ENCODE assay signal across 7 mouse cellular contexts in the genomic region with DNA sequence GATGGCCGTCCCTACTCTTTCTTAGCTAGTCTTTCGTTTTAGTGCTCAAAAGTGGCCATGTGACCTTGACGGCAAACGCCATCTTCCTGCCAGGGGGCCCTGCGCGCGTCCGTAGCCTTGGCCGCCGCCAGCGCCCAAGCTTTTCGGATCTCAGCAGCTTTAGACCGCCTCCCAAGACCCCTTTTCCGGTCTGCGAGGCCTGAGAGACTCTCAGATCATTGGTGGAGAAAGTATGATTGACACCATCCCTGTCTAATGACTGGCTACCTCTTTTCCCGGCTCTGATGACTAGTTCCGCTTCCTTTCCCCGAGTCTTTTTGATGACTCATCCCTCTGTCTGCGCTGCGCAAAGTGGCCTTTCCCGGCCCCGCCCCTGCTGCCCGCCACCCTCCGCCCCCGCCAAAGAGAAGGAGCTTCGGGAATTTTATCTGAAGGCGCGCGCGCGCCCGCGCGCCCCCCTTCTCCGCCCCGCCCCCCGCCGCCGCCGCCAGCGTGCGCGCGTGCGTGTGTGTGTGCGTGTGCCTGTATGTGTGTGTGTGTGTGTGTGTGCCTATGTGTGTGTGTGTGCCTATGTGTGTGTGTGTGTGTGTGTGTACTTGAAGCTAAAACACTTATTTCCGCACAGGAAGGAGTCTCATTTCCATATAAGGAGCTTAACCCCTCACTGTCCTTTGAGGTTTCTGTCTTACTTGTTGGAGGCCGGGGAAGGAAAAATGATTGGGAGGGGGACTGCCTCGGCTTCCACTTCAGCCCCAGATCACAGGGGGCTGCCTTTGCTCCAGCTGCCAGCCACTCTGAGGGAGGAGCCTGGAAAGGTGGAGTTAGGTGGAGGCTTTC. TPM values are rescaled to one million over a fixed set of nuclear protein-coding genes. Genes with fewer than 3 reads are reported as not detected.
DNase-seq lines count a peak whose midpoint lies in the region; ATAC-seq lines count a peak whose summit lies in the region.

No protein-coding gene starts in this region.

- WGBS in intestine, embryonic 16.5 days: 17% methylated on average over 40 of the region's 49 CpGs
- 20% methylated on average over 29 of the region's 49 CpGs for WGBS in midbrain, embryonic 11.5 days

- peak overlapping the region; percentile 50 for H3K4me2 ChIP-seq in intestine, embryonic 16.5 days (ENCODE audit: low read depth, low read length)
- peak overlapping the region; percentile 48 for H3K4me2 ChIP-seq in midbrain, embryonic 11.5 days

- H3K27ac ChIP-seq in intestine, embryonic 16.5 days (ENCODE audit: low read length): peak overlapping the region; percentile 88
- peak overlapping the region; percentile 77 for H3K27ac ChIP-seq in midbrain, embryonic 11.5 days (ENCODE audit: low read depth, low read length)

- H3K27me3 ChIP-seq in intestine, embryonic 16.5 days (replicated peaks; ENCODE audit: control insufficient read depth, insufficient read depth, low read length): no peaks in the 10 kb centered on the region
- H3K27me3 ChIP-seq in midbrain, embryonic 11.5 days (ENCODE audit: control insufficient read depth, insufficient read depth, low read length): no peaks in the 10 kb centered on the region

- no peaks in the 10 kb centered on the region for H3K9me3 ChIP-seq in intestine, embryonic 16.5 days (ENCODE audit: control insufficient read depth, low read length)
- H3K9me3 ChIP-seq in midbrain, embryonic 11.5 days (ENCODE audit: control insufficient read depth, low read length): no peaks in the 10 kb centered on the region

- intact Hi-C loops in left cerebral cortex, postnatal 36 days (cut with DNase I): loop anchor here (2.0 to 5.0 kb wide), 2 partner anchors 85 to 110 kb away; partner anchors contain the start of gene Snx12

- peak overlapping the region; percentile 67 for H3K9ac ChIP-seq in intestine, embryonic 16.5 days (ENCODE audit: low read depth, low read length)
- H3K9ac ChIP-seq in midbrain, embryonic 11.5 days (ENCODE audit: low read length): peak overlapping the region; percentile 64

- peak; percentile 88 for DNase-seq in adrenal gland, adult 8-10 months
- DNase-seq in embryo, embryonic 9.5 days (ENCODE audit: extremely low spot score): peak; percentile 87
- peak; percentile 64 to 76 for DNase-seq in gastrocnemius, postnatal 4 days (ENCODE audit: low spot score in 2 of 2)
- DNase-seq in left cerebral cortex, postnatal 36 days (ENCODE audit: low spot score in 2 of 2): peak; percentile 83 to 84
- DNase-seq in midbrain, embryonic 11.5 days (ENCODE audit: low spot score, missing footprints): peak; percentile 95
- DNase-seq in skeletal muscle tissue, adult 2 months (ENCODE audit: low read depth, low spot score): peak; percentile 96

- H3K4me3 ChIP-seq in intestine, embryonic 16.5 days (ENCODE audit: low read length): peak overlapping the region; percentile 38
- H3K4me3 ChIP-seq in midbrain, embryonic 11.5 days (ENCODE audit: low read depth, low read length): peak overlapping the region; percentile 31

- H3K36me3 ChIP-seq in intestine, embryonic 16.5 days (ENCODE audit: control insufficient read depth, insufficient read depth, low read length): no peaks in the 10 kb centered on the region
- no peaks in the 10 kb centered on the region for H3K36me3 ChIP-seq in midbrain, embryonic 11.5 days (ENCODE audit: control insufficient read depth, insufficient read depth, low read length)

- ATAC-seq in intestine, embryonic 16.5 days: peak; percentile 97
- peak; percentile 96 for ATAC-seq in midbrain, embryonic 11.5 days (ENCODE audit: low FRiP score)

- no peaks in the 10 kb centered on the region; the same call in 1 of the 2 replicates for H3K4me1 ChIP-seq in intestine, embryonic 16.5 days (ENCODE audit: control insufficient read depth, insufficient read depth, low read length)
- H3K4me1 ChIP-seq in midbrain, embryonic 11.5 days (ENCODE audit: control insufficient read depth, insufficient read depth, low read length): no peaks in the 10 kb centered on the region; the same call in 1 of the 2 replicates

RNA-seq across cellular contexts. Expression of gene Nlgn3, which starts 33.6 kb away (rescaled TPM):
- 10 to 100 TPM; 23.5 to 27.3 (median 25.8) TPM for total RNA-seq in adrenal gland, adult 8-10 months (2022)
- 1 to 10 TPM; 2.1 to 2.2 TPM for total RNA-seq in gastrocnemius, postnatal 4 days (2021)
- 3.6 and 4.1 TPM in 2 replicates for polyA plus RNA-seq in intestine, embryonic 16.5 days (2015; fragmentation: Nextera tagmentation; extraction: Ambion mirVana)
- 100 to 1,000 TPM; 161 to 163 TPM for total RNA-seq in left cerebral cortex, postnatal 36 days (2021)
- polyA plus RNA-seq in midbrain, embryonic 11.5 days (2014; fragmentation: Nextera tagmentation; extraction: Ambion mirVana): 21.7 and 24.2 TPM in 2 replicates

RNA-seq across cellular contexts. Expression of gene Gjb1, which starts 43.6 kb away (rescaled TPM):
- under 1 TPM in 1 of 4 experiments, not detected in 3; 0.48 TPM for total RNA-seq in adrenal gland, adult 8-10 months (2022)
- 1 to 10 TPM; 1.6 to 2.0 TPM for total RNA-seq in gastrocnemius, postnatal 4 days (2021)
- 119 and 154 TPM in 2 replicates for polyA plus RNA-seq in intestine, embryonic 16.5 days (2015; fragmentation: Nextera tagmentation; extraction: Ambion mirVana)
- 10 to 100 TPM in 1 of 2 experiments, 1 to 10 TPM in 1; 8.9 to 15.1 TPM for total RNA-seq in left cerebral cortex, postnatal 36 days (2021)
- polyA plus RNA-seq in midbrain, embryonic 11.5 days (2014; fragmentation: Nextera tagmentation; extraction: Ambion mirVana): not detected in 2 replicates

RNA-seq across cellular contexts. Expression of gene Med12, which starts 58.8 kb away (rescaled TPM):
- 10 to 100 TPM; 28.9 to 61.1 (median 42.5) TPM for total RNA-seq in adrenal gland, adult 8-10 months (2022)
- 10 to 100 TPM; 33.5 to 35.0 TPM for total RNA-seq in gastrocnemius, postnatal 4 days (2021)
- polyA plus RNA-seq in intestine, embryonic 16.5 days (2015; fragmentation: Nextera tagmentation; extraction: Ambion mirVana): 19.9 and 22.3 TPM in 2 replicates
- 10 to 100 TPM; 18.4 to 26.4 TPM for total RNA-seq in left cerebral cortex, postnatal 36 days (2021)
- 37.9 and 39.5 TPM in 2 replicates for polyA plus RNA-seq in midbrain, embryonic 11.5 days (2014; fragmentation: Nextera tagmentation; extraction: Ambion mirVana)

Comparison
In these comparisons a context has a peak if more than half of its experiments do, and no peak if none do; other contexts are left out.
1. Peak in every context shown above with its lines: DNase-seq, ATAC-seq, H3K4me3 ChIP-seq and H3K27ac ChIP-seq.
2. RNA of gene Nlgn3, which starts 33.6 kb away (total RNA-seq): 161 to 163 TPM in left cerebral cortex, postnatal 36 days and 23.5 to 27.3 TPM in adrenal gland, adult 8-10 months; 2.1 to 2.2 TPM in gastrocnemius, postnatal 4 days; every median in the first group is over 4 times any median in the second.